Mouse (Mus musculus): ENCODE data around the gene Ctsz. TPM values are rescaled to one million over a fixed set of nuclear protein-coding genes. Genes with fewer than 3 reads are reported as not detected.

Ctsz gene
- polyA plus RNA-seq, 1 experiment: 64.2 TPM

- no peak overlapping the region for H3K4me3 ChIP-seq (replicated peaks; ENCODE audit: insufficient read depth, low read depth, low read length)
- H3K27ac ChIP-seq (ENCODE audit: insufficient read depth, low read length): no peak overlapping the region
- 88% methylated on average over 3 of the region's 3 CpGs for WGBS
- no peak for DNase-seq
- no peaks in the 10 kb centered on the region for H3K27me3 ChIP-seq (ENCODE audit: control insufficient read depth, insufficient read depth, low read length)
- no peaks in the 10 kb centered on the region for H3K4me1 ChIP-seq (ENCODE audit: control insufficient read depth, insufficient read depth, low read length)
- TF ChIP-seq POLR2A (IDR thresholded peaks at IDR 0.05; ENCODE audit: borderline replicate concordance, insufficient read depth, low read length) (no peak), CTCF (IDR thresholded peaks at IDR 0.05; ENCODE audit: borderline replicate concordance, insufficient read depth, low read depth, low read length) (no peak)
These were observed 46.9 kb downstream of the Ctsz start for GRCm38 (mm10) chr2:174391936-174392335.

GRCm38 (mm10) chr2:174381021-174381420 lies 57.8 kb downstream of the Ctsz start:
- Histone ChIP-seq H3K27ac (ENCODE audit: insufficient read depth, low read length) (no peak overlapping the region), H3K27me3 (ENCODE audit: control insufficient read depth, insufficient read depth, low read length) (no peaks in the 10 kb centered on the region), H3K4me1 (ENCODE audit: control insufficient read depth, insufficient read depth, low read length) (no peaks in the 10 kb centered on the region), H3K4me3 (replicated peaks; ENCODE audit: insufficient read depth, low read depth, low read length) (no peak overlapping the region)
- DNase-seq: no peak
- no peak for TF ChIP-seq CTCF (IDR thresholded peaks at IDR 0.05; ENCODE audit: borderline replicate concordance, insufficient read depth, low read depth, low read length)
- TF ChIP-seq POLR2A (IDR thresholded peaks at IDR 0.05; ENCODE audit: borderline replicate concordance, insufficient read depth, low read length): no peak
- WGBS: 90% methylated on average over 9 of the region's 9 CpGs

Other genes starting within 250 kb of the Ctsz start
- gene Gnas, start 154.7 kb downstream of the Ctsz start, polyA plus RNA-seq (2012; rRNA removed): 2,758 and 2,923 TPM in 2 replicates
- gene Gm20721, start 92.3 kb downstream of the Ctsz start, polyA plus RNA-seq (2012; rRNA removed): 0.06 and 0.07 TPM in 2 replicates
- 74.0 and 77.4 TPM in 2 replicates for gene Nelfcd, start 23.2 kb downstream of the Ctsz start, polyA plus RNA-seq (2012; rRNA removed)
- gene Tubb1, start 11.7 kb upstream of the Ctsz start, polyA plus RNA-seq (2012; rRNA removed): 0.07 and 0.14 TPM in 2 replicates
- gene Atp5e, start 25.1 kb upstream of the Ctsz start, polyA plus RNA-seq (2012; rRNA removed): 679 and 697 TPM in 2 replicates
- 86.2 and 87.5 TPM in 2 replicates for gene Prelid3b, start 34.0 kb upstream of the Ctsz start, polyA plus RNA-seq (2012; rRNA removed)
- gene Zfp831, start 204.5 kb upstream of the Ctsz start, polyA plus RNA-seq (2012; rRNA removed): 0.17 and 0.20 TPM in 2 replicates

Measured in cerebellum, adult 2 months (tissue).